Mouse (Mus musculus) hindbrain, embryonic 13.5 days (tissue): Measurements from ENCODE around the gene Bptf. TPM values are rescaled to one million over a fixed set of nuclear protein-coding genes. Genes with fewer than 3 reads are reported as not detected.
"Not testable (repeated sequence)": the region's sequence is repeated elsewhere in the genome, so short reads cannot be mapped to it uniquely, and the experiment has no call there.

Source experiments
- ATAC-seq: fragments of 200-750 bp; cut with Nextera tagmentation; 2 replicates; pipeline ENCODE4 v1.8.0; 2017; ENCODE audit warnings: moderate TSS enrichment; ENCODE audit not compliant: low FRiP score
- H3K27ac ChIP-seq: fragments of 300-500 bp; sonication (generic); 2 replicates; pipeline ENCODE4 v1.5.1; 2015; ENCODE audit warnings: inconsistent platforms, mild to moderate bottlenecking, moderate library complexity
- H3K27me3 ChIP-seq: fragments of 300-500 bp; sonication (generic); 2 replicates; pipeline ENCODE4 v1.6.1; 2015; ENCODE audit warnings: mild to moderate bottlenecking, inconsistent platforms
- H3K36me3 ChIP-seq: fragments of 300-500 bp; sonication (generic); 2 replicates; pipeline ENCODE4 v1.6.1; 2015; ENCODE audit warnings: mild to moderate bottlenecking, inconsistent platforms
- H3K4me1 ChIP-seq: fragments of 300-500 bp; sonication (generic); replicated peaks from 2 replicates; pipeline ENCODE4 v1.6.1; 2015; ENCODE audit warnings: inconsistent platforms
- H3K4me2 ChIP-seq: fragments of 300-500 bp; sonication (generic); 2 replicates; pipeline ENCODE4 v1.6.1; 2015; ENCODE audit warnings: inconsistent platforms, mild to moderate bottlenecking, moderate library complexity
- H3K4me3 ChIP-seq: fragments of 300-500 bp; sonication (generic); 2 replicates; pipeline ENCODE4 v1.5.1; 2015; ENCODE audit warnings: mild to moderate bottlenecking, inconsistent platforms
- H3K9ac ChIP-seq: fragments of 300-500 bp; sonication (generic); 2 replicates; pipeline ENCODE4 v1.6.1; 2015; ENCODE audit warnings: mild to moderate bottlenecking, inconsistent platforms
- H3K9me3 ChIP-seq: fragments of 300-500 bp; sonication (generic); 2 replicates; pipeline ENCODE4 v1.6.1; 2016; ENCODE audit warnings: inconsistent platforms
- WGBS: fragments of 180-500 bp; shearing (Covaris S2); methylation state at CpG from one replicate; pipeline ENCODE4 v1.1.7; 2015; 5-methylcytosine and 5-hydroxymethylcytosine counted together
- polyA plus RNA-seq: library from polyadenylated mRNA; unstranded; fragments of >200 nt; fragmentation: Nextera tagmentation; extraction: Ambion mirVana; gene quantifications from 2 replicates; pipeline ENCODE4 v1.2.1, GENCODE M21; 2015

The Bptf gene
- polyA plus RNA-seq, 1 experiment from 2014 or later = 34.0 TPM

DNA sequence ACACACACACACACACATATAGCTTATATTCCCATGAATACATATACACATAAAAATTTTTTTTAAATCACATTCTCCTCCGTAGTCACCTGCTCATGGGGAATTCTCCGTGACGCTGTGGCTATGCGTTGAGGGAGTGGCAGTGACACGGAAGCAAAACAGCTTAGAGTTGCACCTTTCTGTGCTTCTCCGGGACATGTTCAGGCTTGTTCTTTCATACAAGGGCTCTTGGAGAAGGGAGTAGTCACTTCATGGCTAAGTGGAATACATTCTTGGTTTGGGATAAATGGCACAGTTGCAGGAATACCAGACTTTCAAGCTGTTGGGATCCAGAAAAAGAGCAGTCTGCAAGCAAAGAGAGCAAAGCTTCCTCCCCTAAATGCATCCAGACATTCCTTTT lies 5.7 kb upstream of the Bptf start:
- Histone ChIP-seq H3K27ac (no peak overlapping the region), H3K9ac (no peak overlapping the region), H3K4me1 (peaks cover 2% of the 10 kb centered on the region), H3K4me2 (no peak overlapping the region), H3K27me3 (no peaks in the 10 kb centered on the region), H3K9me3 (no peaks in the 10 kb centered on the region), H3K36me3 (no peaks in the 10 kb centered on the region), H3K4me3 (no peak overlapping the region)
- 99% methylated on average over 6 of the region's 6 CpGs for WGBS
- ATAC-seq = no peak

DNA sequence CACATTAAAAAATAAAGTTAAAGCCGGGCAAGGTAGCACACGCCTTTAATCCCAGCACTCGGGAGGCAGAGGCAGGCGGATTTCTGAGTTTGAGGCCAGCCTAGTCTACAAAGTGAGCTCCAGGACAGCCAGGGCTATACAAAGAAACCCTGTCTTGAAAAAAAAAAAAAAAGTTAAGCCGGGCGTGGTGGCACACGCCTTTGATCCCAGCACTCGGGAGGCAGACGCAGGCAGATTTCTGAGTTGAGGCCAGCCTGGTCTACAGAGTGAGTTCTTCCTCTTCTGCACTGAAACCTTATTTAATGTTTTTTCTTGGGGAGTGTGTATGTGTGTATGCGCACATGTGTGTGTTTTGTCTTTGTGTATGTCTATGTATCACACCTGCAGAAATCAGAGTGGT lies 4.5 kb upstream of the Bptf start:
- not testable (repeated sequence) for ATAC-seq, H3K4me2 ChIP-seq, H3K27me3 ChIP-seq, H3K4me3 ChIP-seq, H3K9ac ChIP-seq, H3K27ac ChIP-seq, H3K4me1 ChIP-seq, H3K9me3 ChIP-seq, H3K36me3 ChIP-seq
- 96% methylated on average over 10 of the region's 10 CpGs for WGBS

DNA sequence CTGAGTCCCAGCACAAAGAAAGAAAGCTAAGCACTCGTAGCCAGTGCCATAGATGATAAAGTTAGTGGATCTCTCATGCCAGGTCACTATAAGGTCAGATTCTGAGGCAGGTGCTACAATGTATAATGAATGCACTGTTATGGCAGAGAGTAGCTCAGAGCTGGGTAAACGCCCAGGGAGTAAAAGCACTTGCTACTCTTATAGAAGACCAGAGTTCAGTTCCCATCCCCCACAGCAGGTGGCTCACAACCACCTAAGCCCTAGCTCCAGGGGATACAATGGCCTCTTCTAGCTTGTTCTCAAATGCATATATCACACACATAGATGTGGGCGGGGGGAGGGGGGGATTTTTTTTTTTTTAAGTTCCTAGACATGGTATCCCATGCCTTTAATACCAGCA lies 3.8 kb upstream of the Bptf start:
- WGBS = 58% methylated on average over 3 of the region's 3 CpGs
- peaks cover 7% of the 10 kb centered on the region for H3K4me1 ChIP-seq
- H3K27me3 ChIP-seq = no peaks in the 10 kb centered on the region
- no peak overlapping the region for H3K4me2 ChIP-seq
- H3K9ac ChIP-seq = no peak overlapping the region
- no peak overlapping the region for H3K4me3 ChIP-seq
- H3K27ac ChIP-seq = no peak overlapping the region
- H3K36me3 ChIP-seq = no peaks in the 10 kb centered on the region
- ATAC-seq = no peak
- no peaks in the 10 kb centered on the region for H3K9me3 ChIP-seq

DNA sequence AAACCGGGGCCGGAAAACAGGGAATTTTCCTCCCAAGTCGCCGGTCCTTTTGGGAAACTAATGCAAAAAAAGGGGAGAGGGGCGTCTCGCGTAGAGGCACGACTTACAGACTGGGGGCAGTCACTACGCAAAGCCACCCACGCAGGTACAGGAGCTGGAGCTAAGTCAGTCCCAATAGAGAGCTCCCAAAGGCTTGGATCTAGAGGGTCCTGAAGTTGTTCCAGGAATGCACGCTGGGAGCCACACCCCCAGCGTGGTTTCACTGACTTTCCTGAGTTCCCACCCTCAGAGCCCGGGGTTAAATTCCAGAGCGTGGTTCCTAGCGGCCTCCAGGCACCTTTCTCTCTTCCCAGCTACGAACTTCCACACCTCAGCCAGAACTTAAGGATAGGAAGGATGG lies 499 bp upstream of the Bptf start:
- no peaks in the 10 kb centered on the region for H3K9me3 ChIP-seq
- peak overlapping the region; percentile 98 for H3K27ac ChIP-seq
- peak overlapping the region; percentile 78 for H3K4me2 ChIP-seq
- peak overlapping the region; percentile 97 for H3K9ac ChIP-seq
- no peaks in the 10 kb centered on the region for H3K27me3 ChIP-seq
- peak; percentile 47 for ATAC-seq
- no peaks in the 10 kb centered on the region for H3K36me3 ChIP-seq
- WGBS = under 1% methylated on average over 16 of the region's 16 CpGs
- H3K4me3 ChIP-seq = peak overlapping the region; percentile 89
- peaks cover 32% of the 10 kb centered on the region for H3K4me1 ChIP-seq

DNA sequence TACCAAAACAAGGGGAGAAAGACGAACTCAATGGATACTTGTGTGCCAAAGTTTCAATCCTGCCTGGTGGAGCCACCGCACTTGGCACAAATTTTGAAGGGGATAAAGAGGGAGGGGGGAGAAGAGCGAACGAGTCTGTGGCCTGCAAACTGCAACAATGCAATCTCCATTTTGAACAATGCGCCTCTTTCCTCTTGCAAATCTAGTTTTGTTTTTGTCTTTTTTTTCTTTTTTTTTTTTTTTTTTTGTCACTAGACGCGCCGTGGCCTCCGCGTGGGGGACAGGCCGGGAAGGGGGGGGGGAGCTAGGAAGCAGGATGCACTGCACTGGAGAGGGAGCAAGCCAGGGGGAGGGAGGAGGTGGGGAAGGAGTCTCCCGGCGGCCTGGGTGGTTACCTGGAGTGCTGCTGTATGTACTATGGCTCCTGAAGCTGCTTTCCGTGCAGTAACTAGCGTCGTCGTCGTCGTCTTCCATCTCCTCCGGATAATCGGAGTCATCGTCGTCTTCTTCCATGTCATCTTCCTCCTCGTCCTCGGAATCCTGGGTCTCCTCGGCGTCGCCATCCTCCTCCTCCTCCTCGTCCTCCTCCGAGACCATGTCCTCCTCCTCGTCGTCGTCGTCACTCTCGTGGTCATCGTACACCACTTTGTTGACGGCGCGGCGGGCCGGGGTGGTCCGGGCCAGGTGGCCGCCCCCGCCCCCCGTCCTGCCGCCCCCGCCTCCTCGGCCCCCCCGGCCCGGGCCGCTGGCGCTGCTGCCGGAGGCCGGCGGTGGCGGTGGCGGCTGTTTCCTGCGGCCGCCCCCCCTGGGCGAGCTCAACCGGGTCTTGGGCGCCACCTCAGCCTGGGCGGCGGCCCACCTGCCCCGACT lies 813 bp downstream of the Bptf start:
- Histone ChIP-seq H3K36me3 (no peaks in the 10 kb centered on the region), H3K27me3 (no peaks in the 10 kb centered on the region), H3K4me1 (peaks cover 37% of the 10 kb centered on the region), H3K27ac (peak overlapping the region; percentile 98), H3K9ac (peak overlapping the region; percentile 97), H3K9me3 (no peaks in the 10 kb centered on the region), H3K4me3 (peak overlapping the region; percentile 89), H3K4me2 (peak overlapping the region; percentile 71)
- peak; percentile 75 for ATAC-seq
- under 1% methylated on average over 52 of the region's 65 CpGs for WGBS

DNA sequence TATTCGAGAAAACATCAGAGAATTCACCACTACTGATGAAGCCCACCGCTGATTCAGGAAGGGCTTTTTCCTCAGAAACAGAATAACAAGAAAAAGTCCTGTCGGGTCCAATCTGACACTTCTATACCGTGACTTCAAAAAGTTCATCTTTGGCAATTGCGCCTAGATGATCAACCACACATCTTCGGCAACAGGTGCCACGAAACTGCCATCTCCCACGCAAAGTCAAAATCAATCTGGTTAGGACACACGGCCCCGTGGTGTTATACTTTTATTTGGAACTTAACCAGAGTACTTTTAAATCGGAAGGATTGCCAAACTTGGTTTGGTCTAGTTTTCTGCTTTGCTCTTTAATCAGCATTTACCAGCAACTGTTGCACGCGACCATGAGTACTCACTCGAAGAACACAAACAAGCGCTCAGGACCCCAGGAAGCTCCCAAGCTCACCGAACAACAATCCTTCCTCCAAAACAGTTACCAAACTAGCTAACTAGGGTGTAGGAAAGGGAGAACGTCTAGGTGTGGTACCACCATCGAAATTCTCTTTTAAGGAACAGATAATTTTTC lies 1.6 kb downstream of the Bptf start:
- peak overlapping the region; percentile 71 for H3K4me2 ChIP-seq
- no peak for ATAC-seq
- H3K4me1 ChIP-seq = peaks cover 39% of the 10 kb centered on the region
- H3K9ac ChIP-seq = peak overlapping the region; percentile 97
- peak overlapping the region; percentile 89 for H3K4me3 ChIP-seq
- H3K9me3 ChIP-seq = no peaks in the 10 kb centered on the region
- no peak overlapping the region; the same call in 1 of the 2 replicates for H3K27ac ChIP-seq
- H3K36me3 ChIP-seq = no peaks in the 10 kb centered on the region
- H3K27me3 ChIP-seq = no peaks in the 10 kb centered on the region
- WGBS = under 1% methylated on average over 18 of the region's 18 CpGs

DNA sequence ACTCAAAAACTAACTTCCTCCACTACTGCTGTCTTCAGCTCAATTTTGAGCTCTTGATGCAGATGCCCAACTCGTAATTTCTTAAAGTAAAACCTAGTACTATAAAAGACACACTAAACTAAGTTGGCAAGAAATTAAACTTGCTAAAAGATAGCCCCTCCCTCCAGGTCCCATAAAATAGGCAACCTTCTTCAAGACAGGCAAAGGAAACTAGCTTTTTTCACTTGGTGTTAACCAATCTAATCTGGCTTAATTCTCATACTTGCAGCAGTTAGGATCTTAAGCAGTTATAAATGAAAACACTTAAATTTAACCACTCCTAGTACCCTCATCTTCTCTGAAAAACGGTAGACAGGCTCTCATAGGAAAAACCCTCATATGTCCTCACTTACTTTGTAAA lies 2.3 kb downstream of the Bptf start:
- peak overlapping the region; percentile 97 for H3K9ac ChIP-seq
- H3K4me3 ChIP-seq = peak overlapping the region; percentile 89
- no peaks in the 10 kb centered on the region for H3K36me3 ChIP-seq
- no peaks in the 10 kb centered on the region for H3K9me3 ChIP-seq
- H3K4me2 ChIP-seq = peak overlapping the region; percentile 71
- H3K4me1 ChIP-seq = peaks cover 44% of the 10 kb centered on the region
- H3K27me3 ChIP-seq = no peaks in the 10 kb centered on the region
- H3K27ac ChIP-seq = no peak overlapping the region
- 32% methylated on average over 2 of the region's 2 CpGs for WGBS
- no peak for ATAC-seq

DNA sequence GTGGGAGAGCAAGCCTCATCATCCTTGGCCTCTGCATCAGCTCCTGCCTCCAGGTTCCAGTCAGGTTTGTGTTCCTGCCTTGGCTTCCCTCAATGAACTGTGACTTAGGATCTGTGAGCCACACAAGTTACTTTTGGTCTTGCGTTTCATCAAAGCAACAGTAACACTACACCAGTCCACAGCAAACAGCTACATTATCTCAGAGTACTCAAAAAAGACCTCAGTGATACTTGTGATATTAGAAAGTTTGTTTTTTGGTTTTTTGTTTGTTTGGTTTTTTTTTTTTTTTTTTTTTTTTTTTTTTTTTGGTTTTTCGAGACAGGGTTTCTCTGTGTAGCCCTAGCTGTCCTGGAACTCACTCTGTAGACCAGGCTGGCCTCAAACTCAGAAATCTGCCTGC lies 5.2 kb downstream of the Bptf start:
- not testable (repeated sequence) for H3K4me2 ChIP-seq, H3K4me3 ChIP-seq, H3K36me3 ChIP-seq, ATAC-seq, H3K9ac ChIP-seq, H3K27me3 ChIP-seq, H3K9me3 ChIP-seq, H3K27ac ChIP-seq
- peaks cover 50% of the 10 kb centered on the region for H3K4me1 ChIP-seq
- WGBS = 96% methylated on average over 1 of the region's 2 CpGs

DNA sequence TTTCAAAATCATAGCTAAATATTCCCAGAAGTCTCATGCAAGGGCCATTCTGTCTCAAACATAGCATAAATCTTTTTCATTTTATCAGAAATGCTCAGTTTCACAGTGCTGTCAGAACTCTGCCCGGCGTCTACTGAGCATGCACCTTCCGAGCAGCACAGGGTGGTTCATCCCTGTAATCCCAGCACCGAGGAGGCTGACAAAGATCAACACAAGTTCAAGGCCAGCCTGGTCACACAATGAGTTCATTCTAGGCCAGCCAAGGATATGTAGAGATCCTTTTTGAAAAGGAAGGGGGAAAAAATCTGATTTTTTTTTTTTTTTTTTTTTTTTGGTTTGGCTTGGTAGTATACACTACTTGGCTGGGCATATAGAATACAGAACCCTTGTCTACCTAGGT lies 6.9 kb downstream of the Bptf start:
- H3K4me3 ChIP-seq = no peak overlapping the region
- H3K27me3 ChIP-seq = no peaks in the 10 kb centered on the region
- no peaks in the 10 kb centered on the region for H3K36me3 ChIP-seq
- no peak overlapping the region for H3K4me2 ChIP-seq
- H3K27ac ChIP-seq = no peak overlapping the region
- H3K4me1 ChIP-seq = peaks cover 47% of the 10 kb centered on the region
- no peak overlapping the region for H3K9ac ChIP-seq
- WGBS = 85% methylated on average over 4 of the region's 4 CpGs
- no peak for ATAC-seq
- H3K9me3 ChIP-seq = no peaks in the 10 kb centered on the region

DNA sequence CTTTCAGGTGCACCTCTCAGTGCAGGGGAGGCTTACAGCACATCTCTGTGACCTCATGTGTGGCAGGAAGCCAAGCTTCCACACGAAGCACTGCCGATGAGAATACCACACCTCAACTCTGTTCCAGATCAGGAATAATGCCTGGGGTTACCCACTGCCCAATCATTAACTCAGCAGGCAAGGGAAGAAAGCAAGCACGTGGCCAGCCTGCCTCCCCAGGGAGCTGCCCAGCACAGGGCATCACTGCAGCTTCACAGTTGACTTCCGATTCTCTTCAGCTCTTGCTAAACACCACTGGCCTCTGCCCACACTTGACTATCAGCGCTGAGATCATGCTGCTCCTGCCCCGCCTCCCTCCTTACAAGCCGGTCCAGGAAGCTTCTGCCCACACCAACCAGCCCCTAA lies 7.6 kb downstream of the Bptf start:
- Histone ChIP-seq H3K9me3 (no peaks in the 10 kb centered on the region), H3K36me3 (no peaks in the 10 kb centered on the region), H3K27me3 (no peaks in the 10 kb centered on the region), H3K9ac (peak overlapping the region; percentile 35; the same call in 1 of the 2 replicates), H3K4me3 (no peak overlapping the region), H3K4me1 (peaks cover 44% of the 10 kb centered on the region), H3K4me2 (peak overlapping the region; percentile 31), H3K27ac (peak overlapping the region; percentile 55; the same call in 1 of the 2 replicates)
- no peak for ATAC-seq
- 27% methylated on average over 7 of the region's 7 CpGs for WGBS

DNA sequence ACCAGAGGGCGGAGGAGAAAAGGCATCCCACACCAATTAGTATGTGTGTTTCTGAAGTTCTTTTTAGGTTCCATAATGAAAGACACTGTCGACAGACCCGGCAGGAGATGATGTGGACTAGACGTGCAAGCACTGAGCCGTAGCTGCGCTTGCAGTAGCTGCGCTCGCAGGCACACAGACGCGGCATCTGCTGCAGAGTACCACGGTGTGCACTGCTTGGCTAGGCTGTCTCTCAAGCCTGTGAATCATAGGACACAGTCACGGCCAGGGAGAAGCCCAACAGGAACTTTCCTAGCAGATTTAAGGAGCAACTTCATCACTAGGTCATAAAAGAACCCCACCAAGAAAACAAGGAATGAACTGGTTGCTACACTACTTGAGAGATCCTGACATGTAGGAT lies 14.1 kb downstream of the Bptf start:
- H3K4me2 ChIP-seq = no peak overlapping the region
- no peak overlapping the region for H3K27ac ChIP-seq
- H3K9me3 ChIP-seq = no peaks in the 10 kb centered on the region
- no peak overlapping the region for H3K9ac ChIP-seq
- no peaks in the 10 kb centered on the region for H3K36me3 ChIP-seq
- no peaks in the 10 kb centered on the region for H3K27me3 ChIP-seq
- no peak for ATAC-seq
- peaks cover 37% of the 10 kb centered on the region for H3K4me1 ChIP-seq
- 78% methylated on average over 12 of the region's 12 CpGs for WGBS
- H3K4me3 ChIP-seq = no peak overlapping the region

DNA sequence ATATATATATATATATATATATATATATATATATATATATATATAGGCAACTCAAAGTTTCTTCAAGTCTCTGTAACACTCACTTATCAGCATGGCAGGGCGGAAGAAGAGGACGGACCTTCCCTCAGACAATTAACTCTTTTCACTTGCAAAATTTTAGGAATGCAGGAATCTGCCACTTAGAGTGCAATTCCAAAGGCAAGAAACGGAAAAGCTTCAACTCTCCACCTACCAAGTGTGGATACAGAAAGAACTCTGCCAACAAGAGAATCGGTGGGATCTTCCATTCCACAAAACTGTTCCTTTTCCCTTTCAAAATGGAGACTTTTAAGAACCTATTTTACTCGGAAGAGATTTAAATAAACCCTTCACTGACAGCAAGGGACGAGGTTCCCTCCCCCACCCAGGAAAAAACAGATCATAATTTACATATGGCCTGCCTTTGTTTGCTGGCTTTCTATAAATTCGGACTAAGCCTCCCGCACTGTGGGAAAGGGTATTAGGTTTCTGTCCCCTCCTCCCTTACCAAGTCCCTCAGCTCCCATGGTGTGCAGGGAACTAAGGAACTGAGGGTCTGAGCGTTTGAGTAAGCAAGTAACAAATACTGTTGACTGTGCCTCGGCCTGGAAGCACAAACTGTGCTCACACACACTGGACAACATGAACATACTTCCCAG lies 17.9 kb downstream of the Bptf start:
- WGBS = 26% methylated on average over 10 of the region's 10 CpGs
- Histone ChIP-seq H3K9me3 (no peaks in the 10 kb centered on the region), H3K4me2 (no peak overlapping the region), H3K27ac (peak overlapping the region; percentile 45; the same call in 1 of the 2 replicates), H3K36me3 (peaks cover 18% of the 10 kb centered on the region), H3K4me3 (no peak overlapping the region), H3K9ac (peak overlapping the region; percentile 15; the same call in 1 of the 2 replicates), H3K27me3 (no peaks in the 10 kb centered on the region), H3K4me1 (peaks cover 40% of the 10 kb centered on the region)
- ATAC-seq = no peak
